Mouse (Mus musculus): ENCODE data around the gene Pacs2. TPM values are rescaled to one million over a fixed set of nuclear protein-coding genes. Genes with fewer than 3 reads are reported as not detected.
A peak's percentile ranks its signal among the peaks of the same experiment; 100 is the strongest.

Gene Pacs2
- polyA plus RNA-seq, 1 experiment from 2014 or later = 21.2 TPM

DNA sequence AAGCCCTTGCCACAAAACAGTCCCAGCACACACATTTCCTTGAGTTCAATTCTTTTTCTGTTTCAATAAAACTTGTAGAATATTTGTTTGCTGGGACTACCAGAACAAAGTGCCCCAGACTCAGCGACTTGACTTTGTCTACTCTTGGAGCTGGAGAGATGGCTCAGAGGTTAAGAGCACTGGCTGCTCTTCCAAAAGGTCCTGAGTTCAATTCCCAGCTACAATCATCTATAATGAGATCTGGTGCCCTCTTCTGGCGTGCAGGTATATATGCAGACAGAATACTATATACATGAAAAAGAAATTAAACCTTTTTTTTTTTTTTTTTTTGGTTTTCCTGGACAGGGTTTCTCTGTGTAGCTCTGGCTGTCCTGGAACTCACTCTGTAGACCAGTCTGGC lies 11.6 kb upstream of the Pacs2 start:
- DNase-seq (ENCODE audit: low spot score) = no peak
- Histone ChIP-seq H3K4me3 (ENCODE audit: low read depth, low read length) (no peak overlapping the region), H3K36me3 (ENCODE audit: control insufficient read depth, insufficient read depth, low read length) (no peaks in the 10 kb centered on the region), H3K27ac (ENCODE audit: low read depth, low read length) (no peak overlapping the region), H3K9me3 (ENCODE audit: control insufficient read depth, low read length) (no peaks in the 10 kb centered on the region), H3K27me3 (ENCODE audit: control insufficient read depth, insufficient read depth, low read length) (no peaks in the 10 kb centered on the region), H3K9ac (ENCODE audit: low read depth, low read length) (no peak overlapping the region), H3K4me1 (replicated peaks; ENCODE audit: control insufficient read depth, insufficient read depth, low read length) (peaks cover 4% of the 10 kb centered on the region; the same call in 1 of the 2 replicates), H3K4me2 (replicated peaks; ENCODE audit: low read depth, low read length) (no peak overlapping the region)
- no peak for ATAC-seq (ENCODE audit: low FRiP score)
- WGBS = 48% methylated on average over 2 of the region's 2 CpGs

DNA sequence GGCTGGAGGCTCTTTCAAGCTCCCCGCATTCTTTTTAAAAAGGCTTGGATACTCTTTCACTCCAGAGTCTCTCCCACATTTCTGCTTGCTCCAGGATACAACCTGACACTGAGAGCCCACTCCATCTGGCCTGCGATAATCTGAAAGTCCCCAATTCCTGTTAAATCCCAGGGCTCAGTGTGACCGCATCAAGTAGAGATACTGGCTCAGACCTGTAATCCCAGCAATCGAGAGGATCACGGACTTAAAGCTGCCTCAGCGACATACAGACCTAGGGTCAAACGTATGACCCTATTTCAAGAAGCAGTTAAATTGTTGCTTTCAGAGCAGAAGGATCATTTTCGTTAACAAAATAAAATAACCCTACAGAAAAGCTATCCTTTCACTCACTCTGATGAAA lies 10.3 kb upstream of the Pacs2 start:
- Histone ChIP-seq H3K36me3 (ENCODE audit: control insufficient read depth, insufficient read depth, low read length) (no peaks in the 10 kb centered on the region), H3K9ac (ENCODE audit: low read depth, low read length) (no peak overlapping the region), H3K27ac (ENCODE audit: low read depth, low read length) (no peak overlapping the region), H3K4me1 (replicated peaks; ENCODE audit: control insufficient read depth, insufficient read depth, low read length) (peaks cover 4% of the 10 kb centered on the region; the same call in 1 of the 2 replicates), H3K9me3 (ENCODE audit: control insufficient read depth, low read length) (no peaks in the 10 kb centered on the region), H3K4me3 (ENCODE audit: low read depth, low read length) (no peak overlapping the region), H3K27me3 (ENCODE audit: control insufficient read depth, insufficient read depth, low read length) (no peaks in the 10 kb centered on the region), H3K4me2 (replicated peaks; ENCODE audit: low read depth, low read length) (no peak overlapping the region)
- DNase-seq (ENCODE audit: low spot score) = no peak
- ATAC-seq (ENCODE audit: low FRiP score) = no peak
- 82% methylated on average over 8 of the region's 8 CpGs for WGBS

DNA sequence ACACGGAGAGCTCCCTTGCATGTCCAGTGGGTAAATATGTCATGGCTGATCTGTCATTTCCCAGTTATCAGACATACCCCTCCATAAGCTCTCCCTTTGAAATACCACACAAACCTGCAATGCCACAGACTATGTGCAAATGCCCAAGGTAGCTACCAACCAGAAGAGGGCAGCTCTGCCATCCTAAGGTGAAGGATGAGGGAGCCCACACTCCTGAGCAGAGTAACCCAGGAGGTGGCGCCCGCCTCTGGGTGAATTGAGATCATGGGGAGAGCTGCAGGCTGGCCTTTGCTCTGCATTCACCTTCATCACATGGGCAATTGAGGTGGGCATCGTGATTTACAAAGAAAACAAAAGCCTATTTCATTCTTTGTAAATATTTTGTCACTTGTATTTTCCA lies 9.3 kb upstream of the Pacs2 start:
- H3K36me3 ChIP-seq (ENCODE audit: control insufficient read depth, insufficient read depth, low read length) = no peaks in the 10 kb centered on the region
- 33% methylated on average over 4 of the region's 4 CpGs for WGBS
- no peak overlapping the region for H3K4me2 ChIP-seq (replicated peaks; ENCODE audit: low read depth, low read length)
- no peak for ATAC-seq (ENCODE audit: low FRiP score)
- H3K4me1 ChIP-seq (replicated peaks; ENCODE audit: control insufficient read depth, insufficient read depth, low read length) = 0 out of 2 replicates have a peak, but pooled peaks cover 4% of the 10 kb centered on the region
- no peaks in the 10 kb centered on the region for H3K9me3 ChIP-seq (ENCODE audit: control insufficient read depth, low read length)
- DNase-seq (ENCODE audit: low spot score) = no peak
- H3K4me3 ChIP-seq (ENCODE audit: low read depth, low read length) = no peak overlapping the region
- H3K27me3 ChIP-seq (ENCODE audit: control insufficient read depth, insufficient read depth, low read length) = no peaks in the 10 kb centered on the region
- H3K27ac ChIP-seq (ENCODE audit: low read depth, low read length) = no peak overlapping the region
- no peak overlapping the region for H3K9ac ChIP-seq (ENCODE audit: low read depth, low read length)

DNA sequence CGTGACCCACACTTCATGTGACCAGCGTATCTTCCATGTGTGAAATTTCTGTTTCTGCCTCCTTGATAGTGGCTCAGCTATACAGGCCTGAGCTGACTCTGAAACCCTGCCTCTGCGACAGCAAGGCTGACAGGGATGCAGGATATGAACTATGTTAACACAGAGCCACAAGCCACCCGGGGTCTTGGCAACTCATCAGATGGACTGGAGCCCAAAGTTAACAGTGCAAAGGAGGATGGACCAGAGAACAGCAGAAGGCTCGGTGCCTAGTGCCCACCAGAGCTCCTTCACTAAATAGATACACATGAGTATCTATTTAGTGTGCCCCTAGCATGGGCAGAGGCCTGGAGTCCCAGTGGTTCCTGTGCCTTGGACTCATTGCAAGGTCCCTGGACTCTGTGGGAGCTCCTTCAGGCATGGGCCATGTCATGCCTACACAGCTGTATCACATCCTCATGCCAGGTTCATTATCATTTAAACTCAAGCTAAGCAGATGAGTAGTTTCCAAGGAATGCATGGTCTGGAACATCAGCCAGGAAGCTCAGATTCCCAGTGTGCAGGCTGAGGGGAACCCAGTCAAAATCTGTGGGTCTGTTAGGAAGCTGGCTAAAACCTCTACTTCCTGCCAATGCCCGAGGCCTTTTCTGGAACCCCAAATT lies 2.5 kb upstream of the Pacs2 start:
- no peaks in the 10 kb centered on the region for H3K9me3 ChIP-seq (ENCODE audit: control insufficient read depth, low read length)
- WGBS = 91% methylated on average over 6 of the region's 6 CpGs

DNA sequence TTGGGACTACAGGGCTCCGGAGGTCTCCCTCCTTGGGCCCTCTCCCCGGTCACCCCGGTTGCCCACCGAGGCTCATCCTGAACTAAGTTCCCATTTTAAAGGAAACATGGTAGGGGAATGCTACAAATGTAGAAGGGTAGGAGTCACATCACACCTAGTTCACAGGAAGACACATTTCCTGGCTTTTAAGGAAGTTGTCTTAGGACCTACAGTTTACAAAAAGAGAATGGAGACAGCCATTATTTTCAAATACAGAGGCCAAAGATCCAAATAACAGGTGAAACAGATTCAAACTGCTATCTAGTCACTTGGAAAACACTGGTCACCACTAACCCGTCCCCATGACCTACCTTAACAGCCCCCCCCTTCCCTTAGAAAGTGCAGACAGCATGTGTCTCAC lies 1.9 kb upstream of the Pacs2 start:
- Histone ChIP-seq H3K4me3 (ENCODE audit: low read depth, low read length) (no peak overlapping the region), H3K4me1 (replicated peaks; ENCODE audit: control insufficient read depth, insufficient read depth, low read length) (peaks cover 8% of the 10 kb centered on the region; the same call in 1 of the 2 replicates), H3K4me2 (replicated peaks; ENCODE audit: low read depth, low read length) (no peak overlapping the region), H3K9ac (ENCODE audit: low read depth, low read length) (no peak overlapping the region), H3K27ac (ENCODE audit: low read depth, low read length) (peak overlapping the region; percentile 81; the same call in 1 of the 2 replicates), H3K27me3 (ENCODE audit: control insufficient read depth, insufficient read depth, low read length) (no peaks in the 10 kb centered on the region), H3K36me3 (ENCODE audit: control insufficient read depth, insufficient read depth, low read length) (no peaks in the 10 kb centered on the region), H3K9me3 (ENCODE audit: control insufficient read depth, low read length) (no peaks in the 10 kb centered on the region)
- 91% methylated on average over 5 of the region's 5 CpGs for WGBS
- DNase-seq (ENCODE audit: low spot score) = no peak
- ATAC-seq (ENCODE audit: low FRiP score) = no peak

More for the DNA sequence above, 2.5 kb upstream of the Pacs2 start:
- H3K4me3 ChIP-seq (ENCODE audit: low read depth, low read length) = no peak overlapping the region
- H3K4me2 ChIP-seq (replicated peaks; ENCODE audit: low read depth, low read length) = no peak overlapping the region
- DNase-seq (ENCODE audit: low spot score) = no peak
- H3K9ac ChIP-seq (ENCODE audit: low read depth, low read length) = no peak overlapping the region
- peaks cover 8% of the 10 kb centered on the region; the same call in 1 of the 2 replicates for H3K4me1 ChIP-seq (replicated peaks; ENCODE audit: control insufficient read depth, insufficient read depth, low read length)
- no peaks in the 10 kb centered on the region for H3K36me3 ChIP-seq (ENCODE audit: control insufficient read depth, insufficient read depth, low read length)
- H3K27me3 ChIP-seq (ENCODE audit: control insufficient read depth, insufficient read depth, low read length) = no peaks in the 10 kb centered on the region
- no peak overlapping the region for H3K27ac ChIP-seq (ENCODE audit: low read depth, low read length)
- no peak for ATAC-seq (ENCODE audit: low FRiP score)

DNA sequence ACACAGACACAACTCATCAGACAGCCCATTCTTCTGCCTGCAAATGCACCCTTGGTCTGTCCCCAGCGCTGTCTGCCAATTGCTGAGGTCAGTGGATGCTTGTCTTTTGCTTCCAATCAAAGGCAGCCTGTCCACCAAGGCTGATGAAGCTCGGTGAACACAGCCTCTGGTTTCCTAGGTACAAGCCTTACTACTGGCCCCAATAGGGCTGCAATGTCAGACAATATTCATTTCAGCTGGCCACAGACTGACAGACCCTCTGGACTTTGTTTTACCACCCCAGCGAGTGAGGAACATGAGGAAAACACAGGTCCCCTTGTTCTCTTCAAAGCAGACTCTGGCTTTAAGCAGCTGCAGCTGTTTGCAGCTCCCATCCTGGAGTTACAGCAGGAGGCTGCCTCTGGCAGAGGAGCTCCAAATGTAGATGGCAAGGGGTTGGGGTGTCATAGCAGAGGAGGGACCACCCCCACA lies 1.3 kb upstream of the Pacs2 start:
- H3K27ac ChIP-seq (ENCODE audit: low read depth, low read length) = peak overlapping the region; percentile 81
- peak overlapping the region; percentile 62; the same call in 1 of the 2 replicates for H3K4me2 ChIP-seq (replicated peaks; ENCODE audit: low read depth, low read length)
- peaks cover 8% of the 10 kb centered on the region; the same call in 1 of the 2 replicates for H3K4me1 ChIP-seq (replicated peaks; ENCODE audit: control insufficient read depth, insufficient read depth, low read length)
- no peaks in the 10 kb centered on the region for H3K9me3 ChIP-seq (ENCODE audit: control insufficient read depth, low read length)
- ATAC-seq (ENCODE audit: low FRiP score) = no peak
- H3K4me3 ChIP-seq (ENCODE audit: low read depth, low read length) = no peak overlapping the region
- 63% methylated on average over 3 of the region's 3 CpGs for WGBS
- H3K9ac ChIP-seq (ENCODE audit: low read depth, low read length) = peak overlapping the region; percentile 72; the same call in 1 of the 2 replicates
- no peaks in the 10 kb centered on the region for H3K36me3 ChIP-seq (ENCODE audit: control insufficient read depth, insufficient read depth, low read length)
- peak; percentile 29 for DNase-seq (ENCODE audit: low spot score)
- H3K27me3 ChIP-seq (ENCODE audit: control insufficient read depth, insufficient read depth, low read length) = no peaks in the 10 kb centered on the region

DNA sequence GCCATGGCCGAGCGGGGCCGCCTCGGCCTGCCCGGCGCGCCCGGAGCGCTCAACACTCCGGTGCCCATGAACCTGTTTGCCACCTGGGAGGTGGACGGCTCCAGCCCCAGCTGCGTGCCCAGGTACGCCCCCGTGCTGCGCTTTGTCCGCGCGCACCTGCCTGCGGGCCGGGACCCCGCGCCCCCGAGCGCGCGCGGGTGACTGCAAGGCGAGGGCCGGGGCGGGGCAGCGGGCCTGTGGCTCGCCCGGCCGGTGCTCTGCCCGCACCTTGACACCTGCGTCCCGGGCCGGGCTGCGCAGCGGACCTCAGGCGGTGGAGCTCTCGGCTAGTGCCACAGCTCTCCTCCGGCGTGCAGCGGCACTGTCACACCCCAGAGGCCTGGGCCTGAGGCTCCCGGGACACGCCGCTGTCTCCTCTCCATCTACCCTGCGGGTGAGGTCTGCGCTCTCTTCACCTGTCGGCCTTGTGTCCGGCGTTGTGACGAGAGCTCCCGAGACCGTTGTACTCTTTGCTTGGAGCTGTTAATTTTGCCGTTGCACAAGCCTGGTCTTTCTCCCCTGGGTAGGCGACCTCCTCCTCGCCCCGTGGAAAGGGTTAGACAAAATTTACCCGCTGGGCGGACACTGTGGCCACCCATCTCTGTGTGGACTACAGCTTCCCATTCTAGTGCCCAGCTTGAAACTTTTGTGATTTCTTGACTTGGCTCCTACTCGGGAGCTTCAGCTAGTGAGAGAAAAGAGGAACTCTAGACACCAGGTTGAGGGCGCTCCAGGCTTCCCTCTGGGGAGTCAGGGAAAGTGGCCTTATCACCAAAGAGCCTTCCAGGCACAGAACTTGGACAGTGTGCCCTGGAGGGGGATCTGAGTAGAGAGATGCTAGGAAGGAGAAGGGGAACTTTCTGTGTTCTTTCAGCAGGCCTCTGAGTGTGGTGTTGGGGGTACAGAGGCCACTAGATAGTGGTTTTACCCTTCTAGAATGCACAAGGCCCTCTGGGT lies 551 bp downstream of the Pacs2 start:
- peak overlapping the region; percentile 96 for H3K4me3 ChIP-seq (ENCODE audit: low read depth, low read length)
- H3K9me3 ChIP-seq (ENCODE audit: control insufficient read depth, low read length) = no peaks in the 10 kb centered on the region
- peaks cover 8% of the 10 kb centered on the region; the same call in 1 of the 2 replicates for H3K4me1 ChIP-seq (replicated peaks; ENCODE audit: control insufficient read depth, insufficient read depth, low read length)
- ATAC-seq (ENCODE audit: low FRiP score) (peak; percentile 34), DNase-seq (ENCODE audit: low spot score) (peak; percentile 60)
- peak overlapping the region; percentile 95 for H3K9ac ChIP-seq (ENCODE audit: low read depth, low read length)
- H3K4me2 ChIP-seq (replicated peaks; ENCODE audit: low read depth, low read length) = peak overlapping the region; percentile 94
- H3K27me3 ChIP-seq (ENCODE audit: control insufficient read depth, insufficient read depth, low read length) = no peaks in the 10 kb centered on the region
- H3K36me3 ChIP-seq (ENCODE audit: control insufficient read depth, insufficient read depth, low read length) = 0 out of 2 replicates have a peak, but pooled peaks cover 2% of the 10 kb centered on the region
- WGBS = 2% methylated on average over 52 of the region's 64 CpGs
- H3K27ac ChIP-seq (ENCODE audit: low read depth, low read length) = peak overlapping the region; percentile 79

DNA sequence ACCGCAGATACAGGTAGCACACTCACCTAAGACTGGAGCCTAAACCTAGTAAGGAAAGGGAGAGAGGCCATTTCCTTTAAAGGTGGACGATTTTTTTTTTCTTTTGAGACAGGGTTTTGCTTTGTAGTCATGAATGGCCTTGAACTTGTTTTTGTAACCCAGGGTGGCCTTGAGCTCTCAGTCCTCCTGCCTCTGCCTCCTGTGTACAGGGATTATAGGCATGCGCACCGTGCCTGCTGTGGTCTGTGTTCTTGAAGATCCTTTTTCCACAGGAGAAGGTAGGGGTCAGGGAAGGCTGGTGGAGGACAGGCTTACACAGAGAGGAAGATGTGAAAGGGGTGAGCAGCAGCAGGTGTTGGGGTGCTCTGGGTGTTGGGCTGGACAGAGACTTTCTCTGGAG lies 1.6 kb downstream of the Pacs2 start:
- H3K4me1 ChIP-seq (replicated peaks; ENCODE audit: control insufficient read depth, insufficient read depth, low read length) = peaks cover 8% of the 10 kb centered on the region; the same call in 1 of the 2 replicates
- DNase-seq (ENCODE audit: low spot score) (no peak), ATAC-seq (ENCODE audit: low FRiP score) (no peak)
- 0 out of 2 replicates have a peak, but pooled peaks cover 2% of the 10 kb centered on the region for H3K36me3 ChIP-seq (ENCODE audit: control insufficient read depth, insufficient read depth, low read length)
- H3K9me3 ChIP-seq (ENCODE audit: control insufficient read depth, low read length) = no peaks in the 10 kb centered on the region
- no peak overlapping the region for H3K27ac ChIP-seq (ENCODE audit: low read depth, low read length)
- H3K4me3 ChIP-seq (ENCODE audit: low read depth, low read length) = no peak overlapping the region
- H3K9ac ChIP-seq (ENCODE audit: low read depth, low read length) = peak overlapping the region; percentile 95; the same call in 1 of the 2 replicates
- H3K27me3 ChIP-seq (ENCODE audit: control insufficient read depth, insufficient read depth, low read length) = no peaks in the 10 kb centered on the region
- 75% methylated on average over 4 of the region's 4 CpGs for WGBS
- H3K4me2 ChIP-seq (replicated peaks; ENCODE audit: low read depth, low read length) = peak overlapping the region; percentile 94

All from hindbrain, embryonic 11.5 days (tissue).